Mouse (Mus musculus) cerebellum, postnatal 36 days (tissue): Measurements from ENCODE around the gene Gm17571.

Source experiments
- DNase-seq, 2 experiments: peaks; one replicate each; pipeline ENCODE4 v3.0.0; 2021 to 2022; ENCODE audit warnings: mixed read lengths in 2 of 2

Gm17571 gene

GRCm38 (mm10) chr9:13446703-13447285, at the start of gene Gm17571:
Gene Gm17571, minus strand, starts transcription at chr9:13446753.
- DNase-seq, result no peak

GRCm38 (mm10) chr9:13495530-13495929, 49.0 kb upstream of the Gm17571 start:
- DNase-seq, result no peak

GRCm38 (mm10) chr9:13493746-13494145, 47.2 kb upstream of the Gm17571 start:
- no peak for DNase-seq

GRCm38 (mm10) chr9:13492807-13493206, 46.3 kb upstream of the Gm17571 start:
- no peak for DNase-seq

GRCm38 (mm10) chr9:13491854-13492620, 45.5 kb upstream of the Gm17571 start:
- DNase-seq, result no peak

GRCm38 (mm10) chr9:13491107-13491506, 44.6 kb upstream of the Gm17571 start:
- no peak for DNase-seq

- DNase-seq, result no peak
Observed at GRCm38 (mm10) chr9:13485914-13486313, 39.4 kb upstream of the Gm17571 start.

GRCm38 (mm10) chr9:13484267-13485240, 38.0 kb upstream of the Gm17571 start:
- DNase-seq, result no peak

- no peak for DNase-seq
Observed at GRCm38 (mm10) chr9:13483199-13484068, 36.9 kb upstream of the Gm17571 start.

GRCm38 (mm10) chr9:13479275-13479674, 32.7 kb upstream of the Gm17571 start:
- DNase-seq, result no peak

GRCm38 (mm10) chr9:13474951-13475350, 28.4 kb upstream of the Gm17571 start:
- DNase-seq, result peak; percentile 22 to 36

GRCm38 (mm10) chr9:13470013-13470412, 23.5 kb upstream of the Gm17571 start:
- DNase-seq, result no peak

GRCm38 (mm10) chr9:13468778-13469177, 22.2 kb upstream of the Gm17571 start:
- DNase-seq, result no peak

- no peak for DNase-seq
Observed at GRCm38 (mm10) chr9:13467745-13468144, 21.2 kb upstream of the Gm17571 start.

- DNase-seq, result no peak
Observed at GRCm38 (mm10) chr9:13466816-13467215, 20.3 kb upstream of the Gm17571 start.

- no peak for DNase-seq
Observed at GRCm38 (mm10) chr9:13466351-13466750, 19.8 kb upstream of the Gm17571 start.

GRCm38 (mm10) chr9:13465358-13466020, 18.9 kb upstream of the Gm17571 start:
- no peak for DNase-seq

GRCm38 (mm10) chr9:13460926-13461325, 14.4 kb upstream of the Gm17571 start:
- DNase-seq, result no peak

- DNase-seq, result no peak
Observed at GRCm38 (mm10) chr9:13460012-13460411, 13.5 kb upstream of the Gm17571 start.

- DNase-seq, result no peak
Observed at GRCm38 (mm10) chr9:13459371-13459770, 12.8 kb upstream of the Gm17571 start.

GRCm38 (mm10) chr9:13457774-13458173, 11.2 kb upstream of the Gm17571 start:
- DNase-seq, result no peak

GRCm38 (mm10) chr9:13455231-13455630, 8.7 kb upstream of the Gm17571 start:
- no peak for DNase-seq
